Mouse (Mus musculus): Measurements from ENCODE around the gene Kit. TPM values are rescaled to one million over a fixed set of nuclear protein-coding genes. Genes with fewer than 3 reads are reported as not detected.

Kit gene
- 21.0 and 23.8 TPM in 2 replicates for polyA plus RNA-seq (2016; fragmentation: Nextera tagmentation; extraction: Ambion mirVana)

- Histone ChIP-seq H3K9me3 (replicated peaks) (no peaks in the 10 kb centered on the region), H3K36me3 (no peaks in the 10 kb centered on the region), H3K27ac (replicated peaks) (peak within 1 kb of the TSS; percentile 87), H3K4me1 (peaks cover 38% of the 10 kb centered on the region), H3K4me3 (peak within 1 kb of the TSS; percentile 80), H3K27me3 (ENCODE audit: low read depth, poor library complexity, severe bottlenecking) (peaks cover 71% of the 10 kb centered on the region)
- peak; percentile 93 for DNase-seq (ENCODE audit: low spot score)
- WGBS = under 1% methylated on average over 64 of the region's 65 CpGs
Observed at GRCm38 (mm10) chr5:75574852-75575566, at the start of gene Kit. Kit (plus strand) TSS chr5:75574916.

- DNase-seq (ENCODE audit: low spot score) = no peak
- WGBS = 79% methylated on average over 3 of the region's 3 CpGs
- Histone ChIP-seq H3K27ac (replicated peaks) (no peak overlapping the region), H3K4me1 (peaks cover 18% of the 10 kb centered on the region), H3K4me3 (no peak overlapping the region), H3K9me3 (replicated peaks) (no peaks in the 10 kb centered on the region), H3K27me3 (ENCODE audit: low read depth, poor library complexity, severe bottlenecking) (no peaks in the 10 kb centered on the region), H3K36me3 (no peaks in the 10 kb centered on the region)
Observed at GRCm38 (mm10) chr5:75536156-75536555, 38.6 kb upstream of the Kit start.

- WGBS = 30% methylated on average over 4 of the region's 4 CpGs
- Histone ChIP-seq H3K27ac (replicated peaks) (no peak overlapping the region), H3K4me1 (peaks cover 18% of the 10 kb centered on the region), H3K4me3 (no peak overlapping the region), H3K27me3 (ENCODE audit: low read depth, poor library complexity, severe bottlenecking) (no peaks in the 10 kb centered on the region; the same call in 1 of the 2 replicates), H3K36me3 (no peaks in the 10 kb centered on the region), H3K9me3 (replicated peaks) (no peaks in the 10 kb centered on the region)
- DNase-seq (ENCODE audit: low spot score) = no peak
Observed at GRCm38 (mm10) chr5:75537717-75538116, 37.0 kb upstream of the Kit start.

GRCm38 (mm10) chr5:75538458-75538857 is 36.3 kb upstream of the Kit start:
- H3K27me3 ChIP-seq (ENCODE audit: low read depth, poor library complexity, severe bottlenecking) = no peaks in the 10 kb centered on the region; the same call in 1 of the 2 replicates
- H3K36me3 ChIP-seq = no peaks in the 10 kb centered on the region
- no peak for DNase-seq (ENCODE audit: low spot score)
- H3K4me3 ChIP-seq = no peak overlapping the region
- 24% methylated on average over 4 of the region's 4 CpGs for WGBS
- no peak overlapping the region for H3K27ac ChIP-seq (replicated peaks)
- no peaks in the 10 kb centered on the region for H3K9me3 ChIP-seq (replicated peaks)
- H3K4me1 ChIP-seq = peaks cover 18% of the 10 kb centered on the region

- Histone ChIP-seq H3K36me3 (no peaks in the 10 kb centered on the region), H3K9me3 (replicated peaks) (no peaks in the 10 kb centered on the region), H3K4me1 (peaks cover 18% of the 10 kb centered on the region), H3K27ac (replicated peaks) (no peak overlapping the region), H3K27me3 (ENCODE audit: low read depth, poor library complexity, severe bottlenecking) (no peaks in the 10 kb centered on the region; the same call in 1 of the 2 replicates), H3K4me3 (no peak overlapping the region)
- WGBS = 58% methylated on average over 6 of the region's 6 CpGs
- DNase-seq (ENCODE audit: low spot score) = no peak
Observed at GRCm38 (mm10) chr5:75539098-75539497, 35.6 kb upstream of the Kit start.

GRCm38 (mm10) chr5:75543757-75544156 is 31.0 kb upstream of the Kit start:
- no peaks in the 10 kb centered on the region; the same call in 1 of the 2 replicates for H3K27me3 ChIP-seq (ENCODE audit: low read depth, poor library complexity, severe bottlenecking)
- no peak for DNase-seq (ENCODE audit: low spot score)
- peaks cover 2% of the 10 kb centered on the region; the same call in 1 of the 2 replicates for H3K4me1 ChIP-seq
- no peak overlapping the region for H3K27ac ChIP-seq (replicated peaks)
- 84% methylated on average over 3 of the region's 3 CpGs for WGBS
- no peaks in the 10 kb centered on the region for H3K36me3 ChIP-seq
- no peak overlapping the region for H3K4me3 ChIP-seq
- no peaks in the 10 kb centered on the region for H3K9me3 ChIP-seq (replicated peaks)

GRCm38 (mm10) chr5:75544472-75545264 is 30.0 kb upstream of the Kit start:
- Histone ChIP-seq H3K4me1 (no peaks in the 10 kb centered on the region), H3K27me3 (ENCODE audit: low read depth, poor library complexity, severe bottlenecking) (no peaks in the 10 kb centered on the region; the same call in 1 of the 2 replicates), H3K4me3 (no peak overlapping the region), H3K9me3 (replicated peaks) (no peaks in the 10 kb centered on the region), H3K27ac (replicated peaks) (no peak overlapping the region), H3K36me3 (no peaks in the 10 kb centered on the region)
- no peak for DNase-seq (ENCODE audit: low spot score)
- whole genome bisulfite sequencing = 80% methylated on average over 14 of the region's 14 CpGs

- H3K4me3 ChIP-seq = no peak overlapping the region
- H3K27me3 ChIP-seq (ENCODE audit: low read depth, poor library complexity, severe bottlenecking) = no peaks in the 10 kb centered on the region; the same call in 1 of the 2 replicates
- no peak overlapping the region for H3K27ac ChIP-seq (replicated peaks)
- no peaks in the 10 kb centered on the region for H3K36me3 ChIP-seq
- no peak for DNase-seq (ENCODE audit: low spot score)
- H3K9me3 ChIP-seq (replicated peaks) = no peaks in the 10 kb centered on the region
- H3K4me1 ChIP-seq = no peaks in the 10 kb centered on the region
- 87% methylated on average over 4 of the region's 4 CpGs for WGBS
Observed at GRCm38 (mm10) chr5:75545265-75545643, 29.5 kb upstream of the Kit start.

- WGBS = 94% methylated on average over 3 of the region's 3 CpGs
- Histone ChIP-seq H3K36me3 (no peaks in the 10 kb centered on the region), H3K9me3 (replicated peaks) (no peaks in the 10 kb centered on the region), H3K4me3 (no peak overlapping the region), H3K27me3 (ENCODE audit: low read depth, poor library complexity, severe bottlenecking) (no peaks in the 10 kb centered on the region), H3K4me1 (no peaks in the 10 kb centered on the region), H3K27ac (replicated peaks) (no peak overlapping the region)
- no peak for DNase-seq (ENCODE audit: low spot score)
Observed at GRCm38 (mm10) chr5:75553021-75553420, 21.7 kb upstream of the Kit start.

GRCm38 (mm10) chr5:75557636-75558035 is 17.1 kb upstream of the Kit start:
- Histone ChIP-seq H3K27me3 (ENCODE audit: low read depth, poor library complexity, severe bottlenecking) (no peaks in the 10 kb centered on the region), H3K4me3 (no peak overlapping the region), H3K9me3 (replicated peaks) (no peaks in the 10 kb centered on the region), H3K36me3 (no peaks in the 10 kb centered on the region), H3K27ac (replicated peaks) (no peak overlapping the region), H3K4me1 (no peaks in the 10 kb centered on the region)
- WGBS = 80% methylated on average over 11 of the region's 11 CpGs
- DNase-seq (ENCODE audit: low spot score) = no peak

- Histone ChIP-seq H3K9me3 (replicated peaks) (no peaks in the 10 kb centered on the region), H3K4me1 (0 out of 2 replicates have a peak, but pooled peaks cover 1% of the 10 kb centered on the region), H3K27me3 (ENCODE audit: low read depth, poor library complexity, severe bottlenecking) (no peaks in the 10 kb centered on the region), H3K36me3 (no peaks in the 10 kb centered on the region), H3K27ac (replicated peaks) (no peak overlapping the region), H3K4me3 (no peak overlapping the region)
- no peak for DNase-seq (ENCODE audit: low spot score)
- 90% methylated on average over 6 of the region's 6 CpGs for WGBS
Observed at GRCm38 (mm10) chr5:75559291-75559690, 15.4 kb upstream of the Kit start.

- Histone ChIP-seq H3K36me3 (no peaks in the 10 kb centered on the region), H3K4me3 (no peak overlapping the region), H3K27ac (replicated peaks) (no peak overlapping the region), H3K27me3 (ENCODE audit: low read depth, poor library complexity, severe bottlenecking) (no peaks in the 10 kb centered on the region), H3K9me3 (replicated peaks) (no peaks in the 10 kb centered on the region), H3K4me1 (peaks cover 6% of the 10 kb centered on the region; the same call in 1 of the 2 replicates)
- DNase-seq (ENCODE audit: low spot score) = no peak
- 89% methylated on average over 2 of the region's 2 CpGs for WGBS
Observed at GRCm38 (mm10) chr5:75561231-75561630, 13.5 kb upstream of the Kit start.

Measured in midbrain, embryonic 10.5 days (tissue).